Mouse (Mus musculus) spleen, adult 2 months (tissue): ENCODE data around the gene Slc28a1.

ENCODE experiments used
- CTCF ChIP-seq: fragments of 200-500 bp; IDR thresholded peaks from 2 replicates; pipeline ENCODE4 v1.5.1; 2011; ENCODE audit warnings: mild to moderate bottlenecking, inconsistent platforms; ENCODE audit not compliant: insufficient read depth, insufficient read length, insufficient replicate concordance; ENCODE audit errors: extremely low read depth
- POLR2A ChIP-seq: fragments of 200-500 bp; IDR thresholded peaks from 2 replicates; pipeline ENCODE4 v1.6.1; 2011; ENCODE audit warnings: low read depth, low read length, inconsistent platforms

DNA sequence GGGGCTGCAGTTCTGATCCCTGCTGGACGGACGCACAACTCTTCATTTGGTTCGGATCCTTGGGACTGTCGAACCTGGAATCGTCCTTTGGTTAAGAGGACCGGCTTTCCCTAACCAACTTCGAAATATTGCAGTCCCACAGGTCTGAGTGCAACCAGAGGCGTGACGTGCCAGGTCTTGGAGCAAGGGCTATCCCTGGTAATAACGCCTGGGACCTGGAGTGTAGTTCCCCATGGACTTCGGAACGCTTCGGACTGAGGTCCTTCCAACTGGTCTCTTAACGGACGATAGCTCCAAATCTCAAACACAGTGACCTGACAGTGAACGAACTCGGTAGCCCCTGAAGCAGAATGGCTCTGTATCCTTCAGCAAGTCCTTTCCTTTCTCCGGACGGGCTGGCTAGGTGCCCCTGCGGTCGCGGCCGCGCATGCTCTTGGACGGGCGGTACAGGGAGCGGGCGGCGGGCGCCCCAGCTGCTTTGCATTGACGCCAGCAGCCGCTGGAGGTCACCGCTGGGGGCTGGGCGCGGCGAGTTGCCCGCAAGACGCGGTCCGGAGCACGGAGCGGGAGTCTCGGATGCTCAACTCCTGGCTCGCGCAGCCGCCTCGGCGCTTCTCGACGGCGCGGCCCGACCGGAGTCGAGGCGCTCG lies 98.2 kb downstream of the Slc28a1 start:
- TF ChIP-seq POLR2A (no peak), CTCF (no peak)
